Mouse (Mus musculus) mesoderm, embryonic 11.5 days (tissue): ENCODE measurements at regions not wholly inside any gene's neighbourhood (a gene's known extent, or its start where the extent isn't known, plus 50 kb on each side); places are given as distances from the start of the nearest gene placed in this dataset.

Experiments used
- DNase-seq: peaks from one replicate; pipeline ENCODE4 v3.0.0-alpha.2; 2012; ENCODE audit warnings: low read depth, low spot score

DNA sequence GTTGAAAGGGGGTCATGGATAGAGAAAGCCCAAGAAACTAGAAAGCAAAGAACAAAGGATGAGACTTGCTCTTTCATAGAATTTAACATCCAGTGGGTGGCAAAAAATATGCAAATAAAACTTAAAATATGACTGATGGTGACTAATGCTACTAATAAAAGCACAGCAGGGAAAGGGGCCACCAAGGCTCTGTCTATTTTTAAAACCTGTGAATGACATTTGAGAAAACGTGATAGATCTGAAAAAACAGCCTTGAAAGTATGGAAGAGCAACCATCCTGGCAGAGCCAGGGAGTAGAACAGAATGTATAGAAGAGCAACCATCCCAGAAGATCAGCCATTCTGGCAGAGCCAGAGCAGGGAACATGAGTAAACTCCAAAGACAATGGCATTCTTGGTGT lies 91.9 kb upstream of the Hs3st1 start:
- no peak for DNase-seq

- peak; percentile 6 for DNase-seq
These were observed 85.9 kb upstream of the Hs3st1 start for GRCm38 (mm10) chr5:39841186-39841585.

DNA sequence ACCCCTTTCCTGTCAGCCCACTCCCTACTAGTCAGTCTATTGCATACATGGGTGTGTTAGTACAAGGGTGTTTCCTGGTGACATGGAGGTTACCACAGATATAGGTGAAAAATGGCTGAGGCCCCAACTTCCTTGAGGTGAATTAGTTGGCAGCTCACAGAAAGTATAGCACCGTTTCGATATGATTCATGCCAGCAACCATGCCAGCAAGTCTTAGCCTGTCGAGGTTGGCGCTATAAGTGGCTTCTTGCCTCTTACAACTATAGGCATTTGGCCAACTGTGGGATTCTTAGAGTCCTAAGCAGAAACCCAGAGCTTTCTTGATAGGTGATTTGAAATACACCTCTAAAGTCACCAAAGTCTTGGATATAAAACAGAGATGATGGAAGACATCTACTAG lies 85.3 kb upstream of the Hs3st1 start:
- DNase-seq, result no peak

- DNase-seq, result no peak
These were observed 77.3 kb upstream of the Hs3st1 start for GRCm38 (mm10) chr5:39832565-39832964.

- no peak for DNase-seq
These were observed 69.4 kb upstream of the Hs3st1 start for GRCm38 (mm10) chr5:39824680-39825079.

GRCm38 (mm10) chr5:39806643-39807042 lies 51.4 kb upstream of the Hs3st1 start:
- no peak for DNase-seq
